Mouse (Mus musculus) thymus, adult 2 months (tissue): ENCODE measurements at regions not wholly inside any gene's neighbourhood (a gene's known extent, or its start where the extent isn't known, plus 50 kb on each side); places are given as distances from the start of the nearest gene placed in this dataset.

Experiments
- CTCF ChIP-seq: fragments of 200-500 bp; IDR thresholded peaks from 2 replicates; pipeline ENCODE4 v1.5.1; 2012; ENCODE audit warnings: mild to moderate bottlenecking, control low read depth, low read length, moderate library complexity, borderline replicate concordance; ENCODE audit not compliant: control insufficient read depth, poor library complexity, insufficient read depth; ENCODE audit errors: extremely low read depth
- POLR2A ChIP-seq: fragments of 200-500 bp; IDR thresholded peaks from 2 replicates; pipeline ENCODE4 v1.6.1; 2012; ENCODE audit warnings: mild to moderate bottlenecking, low read length, control low read depth, moderate library complexity; ENCODE audit not compliant: control insufficient read depth, poor library complexity, insufficient read depth; ENCODE audit errors: extremely low read depth

GRCm38 (mm10) chr13:84760471-84760870 is 428.7 kb upstream of the Ccnh start:
- TF ChIP-seq CTCF (no peak), POLR2A (no peak)
